Mouse (Mus musculus) yolk sac, embryonic 10.5 days (tissue): Measurements from ENCODE around the gene Nr1d2.
"Not testable (repeated sequence)": the region's sequence is repeated elsewhere in the genome, so short reads cannot be mapped to it uniquely, and the experiment has no call there.

Experiments used
- DNase-seq: peaks from one replicate; pipeline ENCODE4 v3.0.0-alpha.2; 2017; ENCODE audit warnings: low spot score

Gene Nr1d2

DNA sequence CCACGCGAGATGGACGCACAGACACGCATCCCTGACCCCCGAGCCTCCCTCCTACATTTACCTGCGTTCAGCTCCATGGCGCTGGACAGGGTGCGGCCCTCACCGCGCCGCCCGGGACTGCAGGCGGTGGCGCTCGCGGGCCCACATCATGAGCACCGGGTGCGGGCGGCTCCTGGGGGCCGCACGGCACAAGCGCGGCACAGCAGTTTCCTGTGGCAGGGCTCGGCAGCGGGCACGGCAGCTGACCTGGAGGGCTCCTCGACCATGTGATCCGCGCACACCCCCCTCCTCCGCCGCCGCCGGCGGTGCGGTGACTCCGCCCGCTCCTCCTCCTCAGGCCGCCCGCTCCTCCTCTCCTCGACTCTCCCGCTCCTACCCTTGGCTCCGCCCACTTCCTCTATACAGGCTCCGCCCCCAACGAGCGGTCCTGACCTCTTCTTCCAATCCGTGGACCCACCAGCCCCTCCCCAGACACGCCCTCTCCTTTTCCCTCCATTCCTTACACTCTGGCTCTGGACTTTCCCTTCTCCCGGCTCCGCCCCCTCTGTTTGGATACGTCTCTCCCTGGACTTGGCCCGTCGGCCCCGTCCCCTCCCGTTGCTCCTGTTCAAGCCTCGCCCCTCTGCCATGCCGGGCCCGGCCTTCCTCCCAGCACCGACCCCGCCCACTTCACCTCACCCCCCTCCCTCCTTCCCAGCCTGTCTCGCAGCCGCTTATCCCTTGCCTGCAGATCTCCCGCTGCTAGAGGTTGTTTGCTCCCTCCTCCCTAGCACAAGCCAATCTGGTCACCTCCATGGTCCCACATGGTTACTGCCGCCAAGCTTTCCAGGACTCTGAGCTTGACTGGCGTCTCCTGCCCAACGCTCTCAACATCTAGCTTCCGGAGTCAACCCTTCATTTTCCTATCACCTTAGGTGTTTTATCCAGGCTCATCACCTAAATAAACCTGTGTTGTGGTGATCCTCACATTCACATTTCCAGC is at the start of gene Nr1d2:
TSS of gene Nr1d2 (minus strand) at position 378 of the 982 bp plus-strand sequence.
- DNase-seq: peak; percentile 100

DNA sequence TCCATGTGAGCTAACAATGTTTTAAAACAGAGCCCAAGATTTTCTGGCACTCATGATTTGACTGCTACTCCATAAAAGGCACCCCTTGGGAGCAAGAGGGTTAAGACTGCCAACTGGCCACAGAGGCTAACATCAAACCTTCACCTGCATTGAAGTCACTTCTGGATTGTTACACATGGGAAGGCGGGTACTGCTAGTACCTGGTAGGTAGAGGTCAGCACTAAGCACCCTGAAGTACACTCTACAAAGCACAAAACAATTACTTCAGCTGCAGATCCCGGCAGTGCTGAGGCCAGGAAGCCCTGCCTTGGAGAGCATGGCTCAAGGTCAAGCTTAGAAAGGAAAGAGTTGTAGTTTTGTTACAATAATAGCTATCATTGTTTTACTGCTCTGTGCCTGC is 48.5 kb upstream of the Nr1d2 start:
- DNase-seq: no peak

DNA sequence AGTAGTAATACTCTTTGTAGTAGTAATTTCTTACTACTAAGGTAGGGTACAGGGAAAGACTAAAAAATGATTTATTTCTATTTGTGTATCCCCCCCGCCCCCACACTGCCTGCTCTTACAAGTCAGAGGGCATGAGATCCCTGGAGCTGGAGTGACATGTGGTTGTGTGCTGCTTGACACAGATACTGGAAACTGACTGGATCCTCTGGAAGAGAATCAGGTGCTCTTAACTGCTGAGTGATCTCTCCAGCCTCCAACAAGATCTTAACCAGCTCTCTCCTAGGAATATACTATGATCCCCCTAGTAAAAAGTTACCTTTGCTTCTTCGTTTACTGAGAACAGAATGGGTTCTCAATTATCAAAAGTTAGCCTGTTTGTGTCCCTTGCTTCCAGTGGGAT is 47.5 kb upstream of the Nr1d2 start:
- no peak for DNase-seq

DNA sequence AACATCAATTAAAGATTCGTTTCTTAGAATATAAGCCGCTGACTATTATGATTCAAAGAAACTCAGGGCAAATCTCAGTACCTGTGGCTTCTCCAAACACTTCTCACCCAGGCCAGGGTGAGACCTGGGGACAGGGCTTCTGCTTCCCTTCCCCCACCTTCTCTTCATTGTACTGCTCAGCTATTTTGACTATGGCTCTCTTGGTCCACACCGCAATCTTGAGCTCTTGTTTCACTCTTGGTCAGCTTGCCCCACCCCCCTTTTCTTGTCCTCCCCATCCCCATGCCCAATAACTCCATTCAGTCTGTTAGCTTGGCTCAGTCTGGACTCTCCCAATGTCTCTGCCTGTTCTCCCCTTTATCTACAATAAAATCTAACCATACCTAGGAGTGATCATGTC is 46.5 kb upstream of the Nr1d2 start:
- no peak for DNase-seq

DNA sequence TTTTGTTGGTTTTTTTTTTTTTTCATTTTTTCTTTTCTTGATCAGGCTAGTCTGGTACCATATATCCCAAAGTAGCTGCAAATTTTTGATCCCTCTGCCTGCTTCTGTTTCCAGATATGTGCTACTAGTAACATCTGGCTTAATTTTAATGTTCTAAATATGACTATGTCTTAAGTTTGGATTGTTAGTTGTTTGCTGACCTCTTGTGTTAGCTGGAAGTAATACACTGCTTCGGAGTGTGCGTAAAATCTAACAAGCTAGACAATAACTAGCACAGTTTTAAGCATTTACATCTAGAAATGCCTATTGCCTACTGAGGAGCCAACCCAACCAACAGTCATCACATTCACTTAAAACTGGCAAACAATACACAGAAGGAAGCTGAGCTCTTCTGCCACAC is 45.7 kb upstream of the Nr1d2 start:
- DNase-seq: no peak

DNA sequence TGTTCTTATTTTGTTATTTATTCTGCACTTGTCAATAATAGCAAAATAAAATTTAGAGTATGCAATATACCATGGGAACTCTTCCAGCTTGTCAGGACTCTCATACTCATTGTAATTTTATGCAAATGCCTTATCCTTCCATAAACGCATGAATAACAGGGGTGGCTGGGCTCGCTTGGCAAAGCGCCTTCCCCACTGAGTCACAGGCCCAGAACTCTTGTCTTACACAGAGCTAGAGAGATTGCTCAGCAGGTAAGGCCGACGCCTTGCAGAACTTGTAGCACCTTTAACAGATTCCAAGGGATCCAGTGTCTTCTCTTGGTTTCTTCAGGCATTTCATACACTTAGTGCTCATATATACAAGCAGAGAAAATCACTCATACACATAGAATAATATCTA is 41.4 kb upstream of the Nr1d2 start:
- DNase-seq: no peak

DNA sequence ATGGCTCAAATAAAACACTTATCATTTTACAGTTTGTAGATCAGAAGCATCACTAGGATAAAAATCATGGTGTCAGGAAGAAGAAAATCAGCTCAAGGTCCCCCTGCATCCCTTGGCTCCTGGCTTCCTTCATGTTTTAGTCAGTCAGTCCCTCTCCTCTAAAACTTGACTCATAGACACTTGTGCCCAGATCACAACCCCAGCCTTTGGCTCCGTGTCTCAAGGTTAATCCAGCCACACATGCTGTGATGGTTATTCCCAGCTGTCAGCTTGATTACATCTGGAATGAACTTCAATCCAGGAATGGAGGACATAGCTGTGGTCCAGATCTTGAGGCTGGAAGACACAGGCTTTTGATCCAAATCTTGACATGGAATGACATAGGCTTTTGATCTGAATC is 35.6 kb upstream of the Nr1d2 start:
- DNase-seq: no peak

DNA sequence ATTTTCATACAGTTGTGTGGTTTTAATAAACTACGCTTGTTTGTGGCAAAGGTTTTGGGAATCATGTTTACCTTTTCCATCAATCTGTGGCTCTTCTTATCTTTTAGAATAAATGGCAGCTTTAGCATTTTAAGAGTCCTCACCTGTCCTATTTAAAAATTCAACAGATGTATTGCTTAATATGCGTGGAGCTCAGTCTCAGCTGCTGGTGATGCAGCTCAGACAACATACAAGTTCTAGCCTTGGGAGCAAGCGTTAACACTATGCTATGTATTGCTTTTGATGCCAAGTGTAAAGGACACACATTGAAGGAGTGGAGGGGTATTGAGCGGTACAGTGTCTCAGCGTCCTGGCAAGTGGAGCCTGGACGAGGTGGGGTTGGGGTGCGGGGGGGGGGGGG is 32.7 kb upstream of the Nr1d2 start:
- DNase-seq: no peak

DNA sequence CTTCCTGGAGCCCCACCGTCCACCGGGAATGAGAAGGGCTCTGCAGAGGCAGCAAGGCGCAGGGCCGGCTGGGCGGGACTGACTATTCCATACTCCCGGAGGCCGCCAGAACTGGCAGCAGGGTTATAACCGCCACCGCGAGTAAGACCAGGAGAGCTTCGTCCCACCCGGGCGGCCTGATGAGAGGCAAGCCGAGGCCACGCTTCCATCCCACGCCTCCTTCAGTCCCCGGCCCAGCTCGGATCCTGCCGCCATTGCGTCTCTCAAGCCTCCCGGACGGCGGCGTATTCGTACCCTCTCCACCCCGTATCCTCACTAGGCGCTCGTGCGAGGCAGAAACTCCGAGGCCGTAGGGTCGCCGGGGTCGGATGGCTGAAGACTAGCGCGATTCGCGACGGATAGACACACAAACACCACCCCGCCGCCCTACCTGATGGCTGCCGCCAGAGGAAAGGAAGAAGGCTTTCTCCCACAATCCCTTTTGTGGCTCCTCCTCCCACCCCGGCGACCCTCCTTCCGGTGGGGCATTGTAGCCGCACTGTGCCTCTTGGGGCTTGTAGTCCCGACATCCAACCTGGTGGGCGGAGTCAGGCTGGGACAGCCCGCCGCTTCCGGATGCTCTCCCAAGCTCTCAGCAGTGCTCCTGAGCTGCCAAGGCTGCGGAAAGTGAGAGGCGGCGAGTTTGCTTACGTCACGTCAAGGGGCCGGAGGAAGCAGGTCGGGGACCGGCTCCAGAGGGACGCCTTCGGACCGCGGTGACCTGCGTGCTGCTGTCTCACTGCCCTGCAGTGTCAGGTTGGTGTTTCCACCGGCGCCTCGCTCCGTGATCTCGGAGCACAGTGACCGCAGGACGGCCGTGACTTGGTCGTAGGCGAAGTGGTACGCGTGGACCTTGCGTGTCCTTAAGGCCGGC is 31.9 kb upstream of the Nr1d2 start, which contains the start of the genes Nkiras1 and Rpl15:
TSS of gene Nkiras1 (plus strand) at position 608 of the 913 bp plus-strand sequence.
TSS of gene Rpl15 (minus strand) at position 863 of the 913 bp plus-strand sequence.
- DNase-seq: peak; percentile 99

DNA sequence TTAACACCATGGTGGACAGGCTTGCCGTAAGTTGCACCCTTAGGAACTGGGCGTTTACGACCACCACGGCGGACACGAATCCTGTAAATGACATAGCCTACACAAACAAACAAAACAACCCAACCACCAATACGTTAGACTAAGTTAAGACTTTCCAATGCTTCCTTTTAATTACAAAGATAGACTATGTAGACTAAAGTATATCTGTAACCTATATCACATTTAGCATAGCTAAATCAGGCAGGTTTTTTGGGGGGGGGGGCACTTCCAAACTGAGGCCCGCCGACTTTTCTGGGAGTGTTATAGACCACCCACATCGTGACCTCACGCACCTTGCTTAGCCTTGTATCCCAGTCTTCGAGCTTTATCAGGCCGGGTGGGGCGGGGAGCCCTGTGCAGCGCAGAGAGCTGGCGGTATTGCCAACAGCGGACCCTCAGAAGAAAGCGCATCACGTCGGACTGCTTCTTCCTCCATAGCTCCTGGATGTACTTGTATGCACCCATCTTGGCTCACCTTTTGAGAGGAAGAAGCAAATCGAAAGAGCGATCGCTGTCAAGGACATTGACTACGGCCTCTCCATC is 31.1 kb upstream of the Nr1d2 start:
- DNase-seq: not testable (repeated sequence)

DNA sequence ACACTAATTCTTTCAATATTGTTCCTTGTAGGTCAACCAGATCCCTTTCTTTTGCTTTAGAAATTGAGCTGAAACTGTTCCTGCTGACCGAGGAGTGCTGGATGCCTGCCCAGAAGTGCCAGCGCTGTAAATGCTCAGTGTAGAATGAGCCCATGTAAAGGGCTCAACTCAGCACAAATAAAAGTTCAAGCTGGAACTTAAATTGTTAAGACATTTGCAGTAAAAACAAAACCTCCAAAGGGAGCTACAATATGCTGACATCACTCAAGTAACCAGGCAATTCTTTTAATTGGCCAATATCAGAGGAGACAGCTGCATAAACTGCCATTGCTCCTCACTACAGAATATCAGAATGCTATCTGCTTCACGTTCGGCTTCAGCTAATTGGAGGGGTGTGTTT is 24.5 kb upstream of the Nr1d2 start:
- no peak for DNase-seq

DNA sequence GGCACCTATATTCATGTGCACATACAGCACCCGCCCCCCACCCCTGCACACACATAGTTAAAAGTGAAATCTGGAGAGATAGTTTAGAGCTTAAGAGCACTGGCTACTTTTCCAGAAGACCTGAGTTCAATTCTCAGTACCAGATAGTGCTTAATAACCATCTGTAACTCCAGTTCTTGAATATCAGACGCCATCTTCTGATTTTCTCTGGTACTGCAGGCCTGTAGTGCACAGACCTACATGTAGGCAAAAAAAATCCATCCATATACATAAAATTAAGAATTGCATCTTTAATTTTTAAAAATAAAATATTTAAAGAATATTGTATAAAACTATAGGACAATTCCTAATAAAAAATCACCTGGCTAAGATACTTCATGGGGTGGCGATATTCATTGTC is 22.3 kb upstream of the Nr1d2 start:
- no peak for DNase-seq

DNA sequence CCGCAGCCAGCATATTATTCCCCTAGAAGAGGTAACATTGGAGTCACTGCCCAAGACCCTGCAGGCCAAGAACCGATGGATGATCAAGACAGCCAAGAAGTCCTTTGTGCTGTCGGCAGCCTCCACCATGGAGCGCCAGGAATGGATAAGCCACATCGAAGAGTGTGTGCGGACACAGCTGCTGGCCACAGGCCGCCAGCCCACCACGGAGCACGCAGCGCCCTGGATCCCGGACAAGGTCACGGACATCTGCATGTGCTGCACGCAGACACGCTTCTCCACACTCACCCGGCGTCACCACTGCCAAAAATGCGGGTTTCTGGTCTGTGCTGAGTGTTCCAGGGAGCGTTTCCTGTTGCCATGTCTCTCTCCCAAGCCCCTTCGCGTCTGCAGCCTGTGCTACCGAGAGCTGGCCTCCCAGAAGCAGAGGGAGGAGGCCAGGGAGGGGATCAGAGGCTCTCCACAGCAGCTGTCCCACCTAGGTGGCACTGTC is 3.8 kb upstream of the Nr1d2 start:
- no peak for DNase-seq

DNA sequence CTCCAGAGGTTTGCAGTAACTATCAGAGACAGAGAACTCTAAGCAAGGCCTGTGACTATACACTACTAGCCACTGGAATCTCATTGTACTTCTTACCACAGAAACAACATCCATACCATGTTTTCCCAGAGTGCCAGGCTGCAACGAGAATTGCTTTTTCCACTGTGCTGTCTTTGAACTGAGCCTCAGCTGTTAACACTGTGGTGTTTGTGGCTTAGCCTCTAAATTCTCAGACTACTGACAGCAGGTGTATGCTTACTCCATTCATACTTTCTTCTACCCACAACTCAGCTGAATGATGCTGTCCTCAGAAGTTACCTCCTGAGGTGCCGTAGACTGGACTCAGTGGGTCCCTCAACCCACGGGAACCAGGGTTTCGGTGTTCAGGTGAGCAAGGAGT is 2.9 kb upstream of the Nr1d2 start:
- no peak for DNase-seq

DNA sequence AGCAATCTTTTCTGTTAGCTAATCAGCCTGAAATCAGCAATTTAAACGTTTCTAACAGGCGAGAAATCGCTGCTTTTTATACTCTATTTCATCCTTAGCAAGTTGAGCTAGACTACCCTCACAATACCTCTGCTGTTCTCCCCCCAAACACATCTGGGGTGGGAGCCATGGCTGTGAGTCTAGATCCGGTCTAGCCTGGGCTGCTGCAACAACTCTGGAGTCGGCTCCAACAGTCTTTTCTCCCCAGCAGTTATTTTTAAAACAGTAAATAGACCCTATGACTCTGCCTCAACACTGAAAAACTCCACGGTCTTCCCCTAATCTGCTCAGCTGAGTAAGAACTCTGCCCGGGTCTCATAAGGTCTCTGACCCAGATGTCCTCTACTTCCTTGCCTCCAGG is 1.2 kb upstream of the Nr1d2 start:
- no peak for DNase-seq

DNA sequence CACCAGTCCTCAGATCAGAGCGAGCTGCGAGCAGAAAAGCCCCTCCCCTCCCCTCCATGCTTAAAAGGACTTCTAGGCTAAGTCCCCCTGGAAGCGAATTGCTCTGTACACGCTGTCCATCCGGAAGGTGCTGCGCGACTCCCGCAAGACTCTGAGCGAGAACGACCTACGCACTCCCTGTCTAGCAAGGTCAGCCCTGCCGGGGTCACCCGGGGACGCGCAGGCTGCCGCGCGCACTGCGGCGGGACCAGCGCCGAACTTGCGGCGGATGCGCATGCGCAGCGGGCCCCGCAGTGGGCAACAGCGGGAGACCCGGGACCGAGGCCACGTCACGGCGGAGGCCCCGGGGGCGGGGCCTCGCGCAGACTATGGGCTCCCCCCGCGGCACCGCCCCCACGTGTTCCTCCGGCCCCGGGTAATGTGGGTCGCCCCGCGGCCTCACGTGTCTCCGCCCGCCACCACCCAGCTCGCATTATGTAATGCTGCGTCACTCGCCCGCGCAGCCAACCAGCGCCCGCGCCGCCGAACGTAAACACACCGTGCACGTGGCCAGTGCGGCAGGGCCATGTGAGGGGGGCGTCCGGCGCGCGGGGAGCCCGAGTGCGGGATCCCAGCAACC is 687 bp downstream of the Nr1d2 start:
- DNase-seq: peak; percentile 97

DNA sequence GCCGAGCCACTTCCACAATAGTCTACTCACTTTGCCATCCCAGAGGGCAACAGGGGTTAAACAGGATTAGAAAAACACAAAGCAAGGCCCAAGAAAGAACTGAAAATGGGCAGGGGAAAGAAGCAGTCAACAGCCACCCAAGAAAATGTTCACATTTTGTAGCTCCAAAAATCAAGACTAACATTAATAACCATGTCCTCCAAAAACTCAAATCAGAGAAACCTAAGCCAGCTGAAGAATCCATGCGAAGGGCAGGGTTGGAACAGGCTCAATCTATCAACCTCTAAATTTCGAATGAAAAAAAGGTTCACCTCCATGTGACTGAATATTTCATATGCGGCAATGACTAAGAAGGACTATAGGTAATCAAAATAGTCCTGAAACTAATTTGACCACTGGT is 1.5 kb downstream of the Nr1d2 start:
- no peak for DNase-seq

DNA sequence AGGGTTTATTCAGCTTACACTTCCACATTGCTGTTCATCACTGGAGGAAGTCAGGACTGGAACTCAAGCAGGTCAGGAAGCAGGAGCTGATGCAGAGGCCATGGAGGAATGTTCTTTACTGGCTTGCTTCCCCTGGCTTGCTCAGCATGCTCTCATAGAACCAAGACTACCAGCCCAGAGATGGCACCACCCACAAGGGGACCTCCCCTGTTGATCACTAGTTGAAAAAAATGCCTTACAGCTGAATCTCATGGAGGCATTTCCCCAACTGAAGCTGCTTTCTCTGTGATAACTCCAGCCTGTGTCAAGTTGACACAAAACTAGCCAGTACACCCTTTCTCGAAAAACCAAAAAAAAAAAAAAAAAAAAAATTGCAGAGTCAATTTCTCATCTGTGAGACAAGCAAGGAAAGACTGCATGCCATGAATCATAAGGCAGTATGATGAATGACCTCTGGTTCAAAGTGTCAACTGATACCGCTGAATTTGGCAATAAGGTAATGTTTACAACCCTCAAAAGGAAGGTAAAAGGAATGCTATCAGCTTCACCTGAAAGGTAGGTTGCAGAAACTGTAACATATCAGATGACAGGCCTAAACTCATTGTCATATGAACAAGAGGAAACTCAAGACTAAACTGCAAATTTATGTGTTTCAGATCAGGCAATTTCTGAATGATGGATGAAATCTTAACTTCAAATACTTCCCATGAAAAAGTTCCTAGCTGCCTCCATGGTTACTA is 2.3 kb downstream of the Nr1d2 start:
- DNase-seq: not testable (repeated sequence)

DNA sequence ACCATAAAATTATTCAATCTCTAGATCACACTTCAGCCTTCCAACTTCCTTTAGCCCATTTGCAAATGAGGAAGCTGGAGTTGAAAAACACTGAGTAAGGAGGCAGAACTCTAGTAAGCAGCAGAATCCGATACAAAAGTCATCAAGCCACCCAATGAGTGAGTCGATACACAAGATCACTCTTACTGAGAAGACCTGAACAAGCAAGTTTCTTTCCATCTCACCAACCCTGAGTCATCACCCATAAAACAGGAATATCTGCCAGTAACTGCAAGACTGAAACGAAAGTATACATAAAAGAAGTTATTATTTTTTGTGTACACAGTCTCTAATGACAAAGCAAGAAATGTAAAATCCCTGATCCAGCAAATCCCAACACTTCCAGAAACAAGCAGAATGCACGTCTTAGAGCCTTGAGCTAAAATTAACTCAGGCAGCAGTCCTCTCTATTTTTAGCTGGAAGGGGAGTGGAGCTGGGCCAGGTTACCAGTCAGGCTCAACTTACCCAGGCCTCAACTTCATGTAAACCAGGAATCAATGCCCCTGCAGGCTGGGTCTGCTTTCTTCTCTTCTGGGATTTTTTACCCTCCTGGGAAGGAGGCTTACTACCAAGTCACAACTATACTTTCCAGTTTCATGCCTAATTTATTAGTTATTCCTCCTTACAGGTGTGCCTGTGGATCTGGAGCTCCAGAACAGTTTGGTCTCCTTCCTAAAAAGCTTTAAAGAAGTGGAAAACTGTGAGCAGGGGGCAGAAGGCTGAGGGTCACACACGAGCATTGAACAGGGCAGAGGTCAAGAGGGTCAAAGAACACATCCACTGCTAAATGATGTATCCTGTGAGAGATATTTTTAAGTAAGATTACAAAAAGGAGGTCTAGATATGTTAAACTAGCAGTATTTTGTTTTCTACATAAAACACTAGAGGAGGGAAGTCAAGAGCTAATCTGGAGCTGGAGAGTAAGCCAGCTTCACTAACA is 4.7 kb downstream of the Nr1d2 start:
- no peak for DNase-seq

DNA sequence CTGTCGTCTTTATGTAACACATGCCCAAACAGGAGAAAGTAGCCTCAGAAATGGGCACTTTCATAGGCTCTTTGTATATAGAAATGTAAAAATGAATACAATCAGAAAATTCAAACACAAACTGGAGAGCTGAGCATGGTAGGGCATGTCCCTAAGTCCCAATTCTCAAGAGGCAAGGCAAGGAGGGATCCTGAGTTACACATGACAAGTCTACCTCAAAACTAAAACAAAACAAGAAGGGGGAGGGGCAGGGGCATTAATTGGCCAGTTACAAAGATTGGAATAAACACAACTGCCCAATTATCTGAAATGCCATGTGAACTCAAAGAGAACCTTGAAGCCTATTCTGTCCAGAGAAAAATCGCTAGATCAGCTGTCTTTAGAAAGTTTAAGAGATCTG is 5.9 kb downstream of the Nr1d2 start:
- no peak for DNase-seq
